Mouse (Mus musculus) hindbrain, embryonic 13.5 days (tissue): ENCODE measurements around the gene Hspa1a. TPM values are rescaled to one million over a fixed set of nuclear protein-coding genes. Genes with fewer than 3 reads are reported as not detected.
"Not testable (repeated sequence)": the region's sequence is repeated elsewhere in the genome, so short reads cannot be mapped to it uniquely, and the experiment has no call there.

Source experiments
- ATAC-seq: fragments of 200-750 bp; cut with Nextera tagmentation; 2 replicates; pipeline ENCODE4 v1.8.0; 2017; ENCODE audit warnings: moderate TSS enrichment; ENCODE audit not compliant: low FRiP score
- H3K27ac ChIP-seq: fragments of 300-500 bp; sonication (generic); 2 replicates; pipeline ENCODE4 v1.5.1; 2015; ENCODE audit warnings: inconsistent platforms, mild to moderate bottlenecking, moderate library complexity
- H3K27me3 ChIP-seq: fragments of 300-500 bp; sonication (generic); 2 replicates; pipeline ENCODE4 v1.6.1; 2015; ENCODE audit warnings: mild to moderate bottlenecking, inconsistent platforms
- H3K36me3 ChIP-seq: fragments of 300-500 bp; sonication (generic); 2 replicates; pipeline ENCODE4 v1.6.1; 2015; ENCODE audit warnings: mild to moderate bottlenecking, inconsistent platforms
- H3K4me1 ChIP-seq: fragments of 300-500 bp; sonication (generic); replicated peaks from 2 replicates; pipeline ENCODE4 v1.6.1; 2015; ENCODE audit warnings: inconsistent platforms
- H3K4me2 ChIP-seq: fragments of 300-500 bp; sonication (generic); 2 replicates; pipeline ENCODE4 v1.6.1; 2015; ENCODE audit warnings: inconsistent platforms, mild to moderate bottlenecking, moderate library complexity
- H3K4me3 ChIP-seq: fragments of 300-500 bp; sonication (generic); 2 replicates; pipeline ENCODE4 v1.5.1; 2015; ENCODE audit warnings: mild to moderate bottlenecking, inconsistent platforms
- H3K9ac ChIP-seq: fragments of 300-500 bp; sonication (generic); 2 replicates; pipeline ENCODE4 v1.6.1; 2015; ENCODE audit warnings: mild to moderate bottlenecking, inconsistent platforms
- H3K9me3 ChIP-seq: fragments of 300-500 bp; sonication (generic); 2 replicates; pipeline ENCODE4 v1.6.1; 2016; ENCODE audit warnings: inconsistent platforms
- WGBS: fragments of 180-500 bp; shearing (Covaris S2); methylation state at CpG from one replicate; pipeline ENCODE4 v1.1.7; 2015; 5-methylcytosine and 5-hydroxymethylcytosine counted together
- polyA plus RNA-seq: library from polyadenylated mRNA; unstranded; fragments of >200 nt; fragmentation: Nextera tagmentation; extraction: Ambion mirVana; gene quantifications from 2 replicates; pipeline ENCODE4 v1.2.1, GENCODE M21; 2015

Hspa1a gene
- polyA plus RNA-seq, 1 experiment from 2014 or later, result 4.6 TPM

DNA sequence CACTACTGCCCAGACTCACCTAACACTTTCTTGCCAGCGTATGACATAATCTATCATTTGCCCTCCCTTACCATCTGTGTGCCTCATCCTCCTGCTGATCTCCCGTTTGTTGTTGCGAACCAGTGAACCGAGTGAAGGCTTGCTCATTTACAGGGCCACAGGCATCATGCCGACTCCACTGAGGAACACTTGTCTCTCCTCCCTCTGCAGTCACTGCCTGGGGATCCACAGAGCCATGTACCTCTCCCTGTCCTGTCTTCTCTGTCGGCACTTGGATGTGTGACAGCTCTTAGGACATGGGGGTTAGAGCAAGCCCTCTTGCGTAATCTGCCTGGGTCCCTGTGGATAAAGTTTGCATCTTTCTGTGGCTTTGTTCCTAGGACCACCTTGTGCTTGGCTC is 37.6 kb upstream of the Hspa1a start:
- no peaks in the 10 kb centered on the region for H3K9me3 ChIP-seq
- no peak overlapping the region for H3K4me2 ChIP-seq
- H3K9ac ChIP-seq, result no peak overlapping the region
- no peaks in the 10 kb centered on the region for H3K4me1 ChIP-seq
- H3K4me3 ChIP-seq, result no peak overlapping the region
- H3K27ac ChIP-seq, result no peak overlapping the region
- no peak for ATAC-seq
- H3K36me3 ChIP-seq, result peaks cover 96% of the 10 kb centered on the region
- 81% methylated on average over 7 of the region's 7 CpGs for WGBS
- no peaks in the 10 kb centered on the region for H3K27me3 ChIP-seq

- Histone ChIP-seq H3K4me1 (peaks cover 13% of the 10 kb centered on the region), H3K27ac (no peak overlapping the region), H3K36me3 (peaks cover 81% of the 10 kb centered on the region), H3K9ac (no peak overlapping the region), H3K4me3 (no peak overlapping the region), H3K4me2 (no peak overlapping the region), H3K27me3 (no peaks in the 10 kb centered on the region), H3K9me3 (no peaks in the 10 kb centered on the region)
- ATAC-seq, result no peak
- 94% methylated on average over 7 of the region's 7 CpGs for WGBS
Observed at GRCm38 (mm10) chr17:35007387-35007991, 35.5 kb upstream of the Hspa1a start.

- Histone ChIP-seq H3K36me3 (peaks cover 66% of the 10 kb centered on the region), H3K4me1 (peaks cover 23% of the 10 kb centered on the region)
- 97% methylated on average over 4 of the region's 5 CpGs for WGBS
- not testable (repeated sequence) for ATAC-seq, H3K4me3 ChIP-seq, H3K27me3 ChIP-seq, H3K4me2 ChIP-seq, H3K9me3 ChIP-seq, H3K27ac ChIP-seq, H3K9ac ChIP-seq
Observed at GRCm38 (mm10) chr17:35005902-35006301, 33.9 kb upstream of the Hspa1a start.

- peaks cover 58% of the 10 kb centered on the region for H3K36me3 ChIP-seq
- no peak for ATAC-seq
- H3K4me1 ChIP-seq, result peaks cover 24% of the 10 kb centered on the region
- no peak overlapping the region for H3K4me2 ChIP-seq
- H3K4me3 ChIP-seq, result no peak overlapping the region
- WGBS, result 94% methylated on average over 10 of the region's 10 CpGs
- H3K27me3 ChIP-seq, result no peaks in the 10 kb centered on the region
- H3K9me3 ChIP-seq, result no peaks in the 10 kb centered on the region
- H3K27ac ChIP-seq, result no peak overlapping the region
- no peak overlapping the region for H3K9ac ChIP-seq
Observed at GRCm38 (mm10) chr17:35005158-35005557, 33.2 kb upstream of the Hspa1a start.

- peaks cover 50% of the 10 kb centered on the region for H3K36me3 ChIP-seq
- ATAC-seq, result no peak
- no peak overlapping the region for H3K4me2 ChIP-seq
- H3K27me3 ChIP-seq, result no peaks in the 10 kb centered on the region
- H3K4me1 ChIP-seq, result peaks cover 32% of the 10 kb centered on the region
- H3K9me3 ChIP-seq, result no peaks in the 10 kb centered on the region
- H3K9ac ChIP-seq, result no peak overlapping the region
- no peak overlapping the region for H3K27ac ChIP-seq
- no peak overlapping the region for H3K4me3 ChIP-seq
- 97% methylated on average over 17 of the region's 17 CpGs for WGBS
Observed at GRCm38 (mm10) chr17:35004075-35004717, 32.2 kb upstream of the Hspa1a start.

GRCm38 (mm10) chr17:35003022-35003838 is 31.3 kb upstream of the Hspa1a start:
- WGBS, result 81% methylated on average over 9 of the region's 9 CpGs
- Histone ChIP-seq H3K36me3 (peaks cover 40% of the 10 kb centered on the region), H3K27ac (no peak overlapping the region), H3K9me3 (no peaks in the 10 kb centered on the region), H3K9ac (peak overlapping the region; percentile 97; the same call in 1 of the 2 replicates), H3K4me2 (peak overlapping the region; percentile 100), H3K27me3 (no peaks in the 10 kb centered on the region), H3K4me3 (peak overlapping the region; percentile 90; the same call in 1 of the 2 replicates), H3K4me1 (peaks cover 32% of the 10 kb centered on the region)
- ATAC-seq, result no peak

GRCm38 (mm10) chr17:35002153-35002865 is 30.4 kb upstream of the Hspa1a start:
- Histone ChIP-seq H3K4me3 (peak overlapping the region; percentile 90), H3K9me3 (no peaks in the 10 kb centered on the region), H3K27ac (peak overlapping the region; percentile 96), H3K27me3 (no peaks in the 10 kb centered on the region), H3K4me2 (peak overlapping the region; percentile 100), H3K36me3 (peaks cover 31% of the 10 kb centered on the region), H3K9ac (peak overlapping the region; percentile 97), H3K4me1 (peaks cover 32% of the 10 kb centered on the region)
- no peak for ATAC-seq
- 12% methylated on average over 12 of the region's 12 CpGs for WGBS

- Histone ChIP-seq H3K4me3 (peak overlapping the region; percentile 90), H3K36me3 (peaks cover 24% of the 10 kb centered on the region), H3K9me3 (no peaks in the 10 kb centered on the region), H3K4me1 (peaks cover 32% of the 10 kb centered on the region), H3K27ac (peak overlapping the region; percentile 96), H3K4me2 (peak overlapping the region; percentile 100), H3K27me3 (no peaks in the 10 kb centered on the region), H3K9ac (peak overlapping the region; percentile 97)
- 1% methylated on average over 35 of the region's 35 CpGs for WGBS
- ATAC-seq, result no peak; the same call in 1 of the 2 replicates
Observed at GRCm38 (mm10) chr17:35001452-35002152, 29.6 kb upstream of the Hspa1a start.

GRCm38 (mm10) chr17:35000717-35001451 is 28.9 kb upstream of the Hspa1a start, which contains the start of gene Vars:
Gene Vars, plus strand, starts transcription at chr17:35000987.
- Histone ChIP-seq H3K27me3 (no peaks in the 10 kb centered on the region), H3K4me1 (peaks cover 32% of the 10 kb centered on the region), H3K4me3 (peak within 1 kb of the TSS; percentile 90), H3K27ac (peak within 1 kb of the TSS; percentile 96), H3K9me3 (no peaks in the 10 kb centered on the region), H3K36me3 (peaks cover 19% of the 10 kb centered on the region), H3K4me2 (peak within 1 kb of the TSS; percentile 100), H3K9ac (peak within 1 kb of the TSS; percentile 97)
- ATAC-seq, result peak; percentile 90
- under 1% methylated on average over 70 of the region's 83 CpGs for WGBS

DNA sequence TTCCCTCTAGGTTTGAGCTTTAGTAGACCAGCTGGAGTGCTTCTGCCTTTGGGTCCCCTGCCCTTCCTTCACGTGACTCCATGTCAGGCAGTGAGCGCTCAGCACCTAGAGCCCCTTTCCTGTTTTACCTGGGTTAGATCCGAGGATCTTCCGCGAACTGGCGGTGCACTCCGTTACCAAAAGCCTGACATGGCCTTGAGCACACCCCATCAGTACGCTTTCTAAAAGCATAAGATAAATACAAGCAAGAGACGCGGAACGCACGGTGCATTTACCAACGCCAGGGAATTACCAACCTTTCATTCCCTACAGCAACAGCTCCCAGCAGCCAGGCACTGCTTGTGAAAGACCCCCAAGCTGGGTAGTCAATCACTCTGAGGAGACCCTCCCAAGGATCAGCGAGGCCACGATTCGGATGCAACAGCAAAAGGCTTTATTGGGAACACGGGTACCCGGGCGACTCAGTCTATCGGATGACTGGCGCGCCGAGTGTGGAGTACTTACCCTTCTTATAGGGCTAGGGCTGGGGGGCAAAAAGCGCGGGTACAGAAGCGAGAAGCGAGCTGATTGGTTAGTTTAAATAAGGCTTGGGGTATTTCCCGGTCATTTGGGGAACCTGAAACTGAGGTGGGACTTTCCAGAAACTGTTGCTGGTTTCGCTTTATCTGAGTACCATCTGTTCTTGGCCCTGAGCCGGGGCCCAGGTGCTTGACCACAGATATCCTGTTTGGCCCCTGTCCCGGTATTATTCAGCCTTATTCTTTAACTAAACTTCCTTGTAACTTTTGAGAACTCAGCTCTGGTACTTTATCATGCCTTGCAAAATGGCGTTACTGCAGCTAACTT is 28.1 kb upstream of the Hspa1a start:
- H3K4me2 ChIP-seq, result peak overlapping the region; percentile 100
- peak overlapping the region; percentile 96; the same call in 1 of the 2 replicates for H3K27ac ChIP-seq
- peaks cover 32% of the 10 kb centered on the region for H3K4me1 ChIP-seq
- H3K27me3 ChIP-seq, ATAC-seq, H3K9me3 ChIP-seq: not testable (repeated sequence)
- peaks cover 11% of the 10 kb centered on the region for H3K36me3 ChIP-seq
- 22% methylated on average over 30 of the region's 32 CpGs for WGBS
- peak overlapping the region; percentile 90 for H3K4me3 ChIP-seq
- peak overlapping the region; percentile 97 for H3K9ac ChIP-seq
